Mouse (Mus musculus) embryonic facial prominence, embryonic 14.5 days (tissue): ENCODE measurements at regions not wholly inside any gene's neighbourhood (a gene's known extent, or its start where the extent isn't known, plus 50 kb on each side); places are given as distances from the start of the nearest gene placed in this dataset.
A peak's percentile ranks its signal among the peaks of the same experiment; 100 is the strongest.
"Not testable (repeated sequence)": the region's sequence is repeated elsewhere in the genome, so short reads cannot be mapped to it uniquely, and the experiment has no call there.

Source experiments
- ATAC-seq: fragments of 200-750 bp; cut with Nextera tagmentation; 2 replicates; pipeline ENCODE4 v1.8.0; 2017; ENCODE audit warnings: low read depth, moderate number of reproducible peaks, moderate TSS enrichment
- DNase-seq: peaks from one replicate; pipeline ENCODE4 v3.0.0-alpha.2; 2015; ENCODE audit warnings: low spot score
- H3K27ac ChIP-seq: fragments of 300-500 bp; sonication (generic); replicated peaks from 2 replicates; pipeline ENCODE4 v1.5.1; 2014; ENCODE audit warnings: low read depth, mild to moderate bottlenecking, low read length, moderate library complexity
- H3K27me3 ChIP-seq: fragments of 300-500 bp; sonication (generic); replicated peaks from 2 replicates; pipeline ENCODE4 v1.6.1; 2014; ENCODE audit warnings: low read length; ENCODE audit not compliant: control insufficient read depth, insufficient read depth
- H3K36me3 ChIP-seq: fragments of 300-500 bp; sonication (generic); 2 replicates; pipeline ENCODE4 v1.6.1; 2014; ENCODE audit warnings: low read length, mixed read lengths; ENCODE audit not compliant: control insufficient read depth, insufficient read depth
- H3K4me1 ChIP-seq: fragments of 300-500 bp; sonication (generic); 2 replicates; pipeline ENCODE4 v1.6.1; 2014; ENCODE audit warnings: antibody characterized with exemption, low read length; ENCODE audit not compliant: control insufficient read depth, insufficient read depth
- H3K4me2 ChIP-seq: fragments of 300-500 bp; sonication (generic); 2 replicates; pipeline ENCODE4 v1.6.1; 2014; ENCODE audit warnings: low read depth, mild to moderate bottlenecking, low read length, moderate library complexity, mixed read lengths
- H3K4me3 ChIP-seq: fragments of 300-500 bp; sonication (generic); 2 replicates; pipeline ENCODE4 v1.5.1; 2014; ENCODE audit warnings: low read depth, mild to moderate bottlenecking, low read length
- H3K9ac ChIP-seq: fragments of 300-500 bp; sonication (generic); 2 replicates; pipeline ENCODE4 v1.6.1; 2014; ENCODE audit warnings: low read depth, mild to moderate bottlenecking, low read length, moderate library complexity, mixed read lengths
- H3K9me3 ChIP-seq: fragments of 300-500 bp; sonication (generic); 2 replicates; pipeline ENCODE4 v1.6.1; 2016; ENCODE audit warnings: low read length; ENCODE audit not compliant: control insufficient read depth
- WGBS: fragments of 180-500 bp; shearing (Covaris S2); extraction: QIAGEN DNeasy Blood & Tissue Kit; methylation state at CpG from one replicate; pipeline ENCODE4 v1.1.7; 2014; 5-methylcytosine and 5-hydroxymethylcytosine counted together

- ATAC-seq (no peak), DNase-seq (no peak)
- no peaks in the 10 kb centered on the region for H3K9me3 ChIP-seq
- no peak overlapping the region for H3K4me3 ChIP-seq
- H3K27me3 ChIP-seq = no peaks in the 10 kb centered on the region
- WGBS = 73% methylated on average over 1 of the region's 1 CpGs
- no peak overlapping the region for H3K27ac ChIP-seq
- H3K9ac ChIP-seq = no peak overlapping the region
- no peak overlapping the region for H3K4me2 ChIP-seq
- H3K36me3 ChIP-seq = no peaks in the 10 kb centered on the region
- no peaks in the 10 kb centered on the region for H3K4me1 ChIP-seq
Measured at GRCm38 (mm10) chr12:77031448-77031847, 69.4 kb upstream of the Max start.

GRCm38 (mm10) chr12:77025431-77025879 is 63.5 kb upstream of the Max start:
- 65% methylated on average over 7 of the region's 7 CpGs for WGBS

GRCm38 (mm10) chr12:77022538-77022937 is 60.5 kb upstream of the Max start:
- 46% methylated on average over 5 of the region's 5 CpGs for WGBS
- H3K27ac ChIP-seq = no peak overlapping the region
- no peak for DNase-seq

More at GRCm38 (mm10) chr12:77025431-77025879, 63.5 kb upstream of the Max start:
- Histone ChIP-seq H3K4me2 (no peak overlapping the region), H3K9me3 (no peaks in the 10 kb centered on the region), H3K4me3 (no peak overlapping the region), H3K4me1 (no peaks in the 10 kb centered on the region), H3K9ac (no peak overlapping the region), H3K27me3 (no peaks in the 10 kb centered on the region), H3K27ac (no peak overlapping the region), H3K36me3 (no peaks in the 10 kb centered on the region)
- DNase-seq (no peak), ATAC-seq (no peak)

GRCm38 (mm10) chr12:77021881-77022280 is 59.9 kb upstream of the Max start:
- H3K4me1 ChIP-seq = no peaks in the 10 kb centered on the region
- H3K27ac ChIP-seq = no peak overlapping the region
- no peaks in the 10 kb centered on the region for H3K36me3 ChIP-seq
- H3K4me2 ChIP-seq = no peak overlapping the region
- DNase-seq (no peak), ATAC-seq (no peak)
- no peak overlapping the region for H3K4me3 ChIP-seq
- H3K27me3 ChIP-seq = no peaks in the 10 kb centered on the region
- WGBS = 66% methylated on average over 5 of the region's 5 CpGs
- H3K9me3 ChIP-seq = no peaks in the 10 kb centered on the region
- H3K9ac ChIP-seq = no peak overlapping the region

More at GRCm38 (mm10) chr12:77022538-77022937, 60.5 kb upstream of the Max start:
- no peak overlapping the region for H3K4me2 ChIP-seq
- no peaks in the 10 kb centered on the region for H3K4me1 ChIP-seq
- H3K4me3 ChIP-seq = no peak overlapping the region
- H3K9ac ChIP-seq = no peak overlapping the region
- no peaks in the 10 kb centered on the region for H3K9me3 ChIP-seq
- H3K36me3 ChIP-seq = no peaks in the 10 kb centered on the region
- no peaks in the 10 kb centered on the region for H3K27me3 ChIP-seq
- no peak for ATAC-seq

- no peaks in the 10 kb centered on the region for H3K4me1 ChIP-seq
- no peaks in the 10 kb centered on the region for H3K36me3 ChIP-seq
- no peak overlapping the region for H3K4me2 ChIP-seq
- 61% methylated on average over 14 of the region's 14 CpGs for WGBS
- H3K27me3 ChIP-seq = no peaks in the 10 kb centered on the region
- H3K27ac ChIP-seq = no peak overlapping the region
- H3K4me3 ChIP-seq = no peak overlapping the region
- ATAC-seq (no peak), DNase-seq (peak; percentile 55)
- H3K9me3 ChIP-seq = no peaks in the 10 kb centered on the region
- H3K9ac ChIP-seq = no peak overlapping the region
Measured at GRCm38 (mm10) chr12:77019708-77020511, 57.9 kb upstream of the Max start.

- H3K27me3 ChIP-seq, H3K4me3 ChIP-seq, H3K36me3 ChIP-seq, H3K27ac ChIP-seq, H3K9ac ChIP-seq, ATAC-seq, DNase-seq, H3K4me1 ChIP-seq, H3K4me2 ChIP-seq, H3K9me3 ChIP-seq: not testable (repeated sequence)
- WGBS = 38% methylated on average over 2 of the region's 2 CpGs
Measured at GRCm38 (mm10) chr12:77019148-77019547, 57.1 kb upstream of the Max start.

GRCm38 (mm10) chr12:77018373-77018772 is 56.4 kb upstream of the Max start:
- H3K4me1 ChIP-seq = no peaks in the 10 kb centered on the region
- no peak for ATAC-seq
- no peaks in the 10 kb centered on the region for H3K27me3 ChIP-seq
- no peak overlapping the region for H3K9ac ChIP-seq
- no peak overlapping the region for H3K4me2 ChIP-seq
- no peak for DNase-seq
- H3K36me3 ChIP-seq = no peaks in the 10 kb centered on the region
- no peak overlapping the region for H3K27ac ChIP-seq
- H3K4me3 ChIP-seq = no peak overlapping the region
- no peaks in the 10 kb centered on the region for H3K9me3 ChIP-seq
- 72% methylated on average over 6 of the region's 6 CpGs for WGBS

GRCm38 (mm10) chr12:77014908-77015307 is 52.9 kb upstream of the Max start:
- Histone ChIP-seq H3K4me3 (no peak overlapping the region), H3K9ac (no peak overlapping the region), H3K27ac (no peak overlapping the region), H3K27me3 (no peaks in the 10 kb centered on the region), H3K9me3 (no peaks in the 10 kb centered on the region), H3K4me1 (no peaks in the 10 kb centered on the region), H3K4me2 (no peak overlapping the region), H3K36me3 (no peaks in the 10 kb centered on the region)
- 77% methylated on average over 2 of the region's 2 CpGs for WGBS
- no peak for ATAC-seq
- DNase-seq = no peak
